Comparison of ENCODE assay signal across 8 mouse cellular contexts in genomic region chr5:63968443-63969415, GRCm38 (mm10). TPM values are rescaled to one million over a fixed set of nuclear protein-coding genes. Genes with fewer than 3 reads are reported as not detected.
DNase-seq lines count a peak whose midpoint lies in the region; ATAC-seq lines count a peak whose summit lies in the region.

Rell1 (minus strand) TSS chr5:63968897.

- under 1% methylated on average over 63 of the region's 85 CpGs for WGBS in lung, embryonic 16.5 days

- ATAC-seq in hematopoietic stem cell, adult 5-6 weeks (replicated peaks in 1 of 2; ENCODE audit: insufficient read depth in 1 of 2, low FRiP score in 2 of 2, low TSS enrichment in 1 of 2, low read depth in 1 of 2, poor library complexity in 2 of 2, severe bottlenecking in 2 of 2) = peak; percentile 85 to 92
- ATAC-seq in lung, embryonic 16.5 days (ENCODE audit: low read depth) = peak; percentile 97

- peak; percentile 66 for DNase-seq in MEL-GATA-1-ER (ENCODE audit: extremely low read depth, low read depth)
- peak; percentile 98 for DNase-seq in cerebellum, adult 8-10 months
- peak; percentile 94 for DNase-seq in forelimb bud, embryonic 11.5 days (ENCODE audit: low read depth, low spot score)
- peak; percentile 75 for DNase-seq in layer of hippocampus, adult 9-10 months (ENCODE audit: low spot score)
- DNase-seq in ovary, postnatal 10 days (ENCODE audit: low spot score) = peak; percentile 95
- DNase-seq in thymus, postnatal 10 days (ENCODE audit: low spot score in 2 of 2) = peak; percentile 94 to 99

- H3K27me3 ChIP-seq in lung, embryonic 16.5 days (ENCODE audit: control insufficient read depth, insufficient read depth, low read depth, low read length) = no peaks in the 10 kb centered on the region

- peak within 1 kb of the TSS; percentile 91 for H3K9ac ChIP-seq in lung, embryonic 16.5 days (ENCODE audit: low read length)

- H3K27ac ChIP-seq in lung, embryonic 16.5 days (ENCODE audit: low read length) = peak within 1 kb of the TSS; percentile 80

- H3K4me2 ChIP-seq in lung, embryonic 16.5 days (ENCODE audit: low read depth, low read length) = peak within 1 kb of the TSS; percentile 82

- no peaks in the 10 kb centered on the region for H3K36me3 ChIP-seq in lung, embryonic 16.5 days (ENCODE audit: control insufficient read depth, insufficient read depth, low read length)

- H3K4me1 ChIP-seq in lung, embryonic 16.5 days (replicated peaks; ENCODE audit: control insufficient read depth, insufficient read depth, low read length) = peaks cover 39% of the 10 kb centered on the region

- H3K9me3 ChIP-seq in lung, embryonic 16.5 days (ENCODE audit: control insufficient read depth, low read length) = no peaks in the 10 kb centered on the region

- peak within 1 kb of the TSS; percentile 82 for H3K4me3 ChIP-seq in lung, embryonic 16.5 days (ENCODE audit: low read length)

RNA-seq across cellular contexts. Expression of gene Rell1, which starts in this region (rescaled TPM):
- total RNA-seq in hematopoietic stem cell, adult 5-6 weeks (2017) = 16.1 and 18.0 TPM in 2 replicates
- 26.7 and 27.4 TPM in 2 replicates for polyA plus RNA-seq in lung, embryonic 16.5 days (2015; fragmentation: Nextera tagmentation; extraction: Ambion mirVana)

Comparison
In these comparisons a context has a peak if more than half of its experiments do, and no peak if none do; other contexts are left out.
1. Peak in every context shown above with its lines: DNase-seq, ATAC-seq, H3K4me3 ChIP-seq and H3K27ac ChIP-seq.